Mouse (Mus musculus): ENCODE data around the gene Slc44a1. TPM values are rescaled to one million over a fixed set of nuclear protein-coding genes. Genes with fewer than 3 reads are reported as not detected.

Gene Slc44a1
- polyA plus RNA-seq (2017; shearing (Covaris generic)), result 1 to 10 TPM; 3.9 to 4.0 TPM

DNA sequence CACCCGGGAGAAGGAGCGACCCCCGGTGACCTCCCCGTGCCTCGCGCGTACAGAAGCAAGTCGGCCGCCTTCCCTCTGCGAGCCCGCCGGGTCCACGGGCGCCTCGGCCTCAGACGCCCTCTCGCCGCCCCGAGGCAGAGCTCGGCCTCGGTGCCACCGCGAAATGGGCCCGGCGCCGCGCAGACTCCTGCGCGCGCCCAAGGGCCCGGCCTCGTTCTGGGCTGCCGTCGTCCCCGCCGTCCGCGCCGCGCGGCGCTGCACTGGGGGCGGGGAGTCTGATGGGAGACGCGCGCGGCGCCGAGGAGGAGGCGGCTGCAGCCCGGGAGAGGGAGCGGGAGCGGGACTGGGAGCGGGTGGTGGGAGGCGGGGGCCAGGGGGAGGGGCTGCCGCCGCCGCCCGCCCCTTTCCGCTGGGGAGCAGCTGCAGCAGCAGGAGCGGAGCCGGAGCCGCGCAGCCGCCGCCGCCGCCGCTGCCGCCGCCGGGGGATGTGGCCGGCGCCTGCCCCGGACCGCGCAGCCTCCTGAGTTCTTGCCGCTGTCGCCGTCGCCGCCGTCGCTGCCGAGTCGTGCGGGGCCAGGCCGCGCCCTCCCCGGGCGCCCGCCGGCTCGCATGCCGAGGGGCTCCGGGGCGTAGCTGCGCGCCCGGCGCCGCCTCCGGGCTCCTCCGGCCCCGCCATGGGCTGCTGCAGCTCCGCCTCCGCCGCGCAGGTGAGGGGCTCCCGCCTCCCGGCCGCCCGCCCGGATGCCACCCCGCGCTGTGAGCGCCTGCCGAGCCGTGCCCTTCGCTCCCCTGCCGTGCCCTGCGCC, at the start of gene Slc44a1:
Gene Slc44a1 (plus strand): TSS at position 404 of the 806 bp plus-strand sequence.
- ATAC-seq, result peak; percentile 74

DNA sequence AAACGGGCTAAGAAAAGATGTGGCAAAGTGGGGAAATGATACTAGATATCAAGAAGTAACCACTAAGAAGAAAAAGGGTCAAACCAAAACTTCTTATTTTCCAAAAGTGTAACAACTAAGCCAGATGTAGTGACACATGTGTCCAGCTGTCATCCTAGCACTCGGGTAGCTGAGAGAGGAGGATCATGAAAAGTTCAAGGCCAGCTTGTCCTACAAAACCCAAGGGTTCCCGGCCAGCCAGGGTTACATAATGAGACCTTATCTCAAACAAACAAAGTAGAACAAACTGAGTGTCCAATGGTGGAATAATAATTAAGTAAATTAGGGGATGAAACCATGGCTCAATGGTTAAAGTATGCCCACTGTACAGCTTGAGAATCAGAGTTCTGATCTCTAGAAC, 45.2 kb upstream of the Slc44a1 start:
- ATAC-seq, result no peak

- no peak for ATAC-seq
These were observed 43.5 kb upstream of the Slc44a1 start for GRCm38 (mm10) chr4:53396623-53397192.

DNA sequence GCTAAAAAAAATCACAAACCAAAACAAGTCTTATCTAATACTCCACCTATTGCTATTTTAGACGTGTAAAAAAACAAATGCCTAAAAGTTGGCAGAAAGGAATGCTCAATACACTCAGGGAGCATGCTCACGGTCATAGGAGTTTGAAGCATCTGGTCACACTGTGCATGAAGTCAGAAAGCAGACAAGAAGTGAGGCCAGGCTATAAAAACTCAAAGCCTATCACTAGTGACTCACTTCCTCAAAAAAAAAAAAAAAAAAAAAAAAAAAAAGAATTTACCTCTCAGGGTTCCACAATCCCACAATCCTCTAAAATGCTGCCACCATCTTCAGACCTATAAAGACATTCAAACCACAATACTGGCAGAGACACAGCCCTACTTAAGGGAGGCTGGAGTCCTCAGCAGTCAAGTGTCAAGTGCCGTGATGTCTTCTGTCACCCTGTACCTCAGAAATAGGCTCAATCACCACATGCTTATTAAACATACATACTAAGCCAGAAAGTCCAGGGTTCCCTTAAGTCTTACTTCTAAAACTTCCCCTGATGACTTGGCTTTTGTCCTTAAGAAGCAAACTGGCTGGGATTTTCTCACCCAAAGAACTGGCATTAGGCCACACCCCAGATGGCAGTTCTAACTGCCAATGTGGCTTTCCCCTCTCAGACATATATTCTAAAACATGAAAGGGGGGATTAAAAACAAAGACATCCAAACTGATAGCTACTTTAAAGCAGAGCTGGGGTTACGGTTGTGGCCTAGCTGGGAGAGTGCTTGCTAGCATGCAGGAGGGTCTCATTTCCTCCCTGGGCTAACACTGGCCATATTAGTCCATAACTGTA, 42.7 kb upstream of the Slc44a1 start:
- ATAC-seq, result no peak

- no peak for ATAC-seq
These were observed 41.7 kb upstream of the Slc44a1 start for GRCm38 (mm10) chr4:53398561-53398960.

- ATAC-seq, result no peak
These were observed 40.8 kb upstream of the Slc44a1 start for GRCm38 (mm10) chr4:53399428-53399827.

GRCm38 (mm10) chr4:53403386-53403785, 36.8 kb upstream of the Slc44a1 start:
- ATAC-seq, result no peak

DNA sequence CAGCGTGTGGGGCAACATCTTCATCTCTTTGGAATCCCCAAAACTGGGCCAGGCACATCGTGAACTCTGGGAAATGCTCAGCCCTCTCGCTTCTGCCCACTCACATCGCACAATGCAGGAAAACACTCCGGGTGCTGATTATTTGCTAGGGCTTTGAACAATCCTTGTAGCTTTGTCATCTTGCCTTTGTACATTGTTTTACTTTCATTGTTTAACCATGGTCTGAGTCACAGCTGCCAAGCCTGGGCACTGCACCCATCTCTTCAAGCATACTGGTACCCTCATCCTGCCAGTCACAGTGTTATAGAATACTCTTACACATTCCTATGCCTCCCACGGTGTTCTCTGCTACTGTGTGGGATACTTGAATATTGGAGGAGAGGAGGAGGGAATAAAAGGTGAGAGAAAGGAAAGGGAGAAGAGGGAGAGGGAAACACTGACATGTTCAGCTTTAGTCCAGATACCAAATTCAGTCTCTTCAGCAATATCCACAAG, 35.7 kb upstream of the Slc44a1 start:
- ATAC-seq, result no peak

DNA sequence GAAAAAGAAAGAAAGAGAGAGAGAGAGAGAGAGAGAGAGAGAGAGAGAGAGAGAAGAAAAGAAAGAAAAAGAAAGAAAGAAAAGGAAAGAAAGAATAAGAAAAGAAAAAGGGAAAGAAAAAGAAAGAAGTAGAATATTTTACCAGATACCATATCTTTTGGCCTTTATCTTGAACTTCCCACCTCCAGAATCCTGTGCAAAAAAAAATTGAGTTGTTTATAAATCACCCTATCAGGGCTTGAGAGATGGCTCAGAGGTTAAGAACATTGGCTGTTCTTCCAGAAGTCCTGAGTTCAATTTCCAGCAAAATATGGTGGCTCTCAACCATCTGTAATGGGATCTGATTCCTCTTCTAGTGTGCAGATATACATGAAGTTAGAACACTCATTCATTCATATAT, 33.3 kb upstream of the Slc44a1 start:
- no peak for ATAC-seq

GRCm38 (mm10) chr4:53408821-53409220, 31.4 kb upstream of the Slc44a1 start:
- ATAC-seq, result no peak

GRCm38 (mm10) chr4:53409526-53410085, 30.6 kb upstream of the Slc44a1 start:
- no peak for ATAC-seq

- no peak for ATAC-seq
These were observed 29.5 kb upstream of the Slc44a1 start for GRCm38 (mm10) chr4:53410752-53411151.

- ATAC-seq, result no peak
These were observed 28.0 kb upstream of the Slc44a1 start for GRCm38 (mm10) chr4:53411958-53412870.

GRCm38 (mm10) chr4:53412991-53413390, 27.2 kb upstream of the Slc44a1 start:
- no peak for ATAC-seq

DNA sequence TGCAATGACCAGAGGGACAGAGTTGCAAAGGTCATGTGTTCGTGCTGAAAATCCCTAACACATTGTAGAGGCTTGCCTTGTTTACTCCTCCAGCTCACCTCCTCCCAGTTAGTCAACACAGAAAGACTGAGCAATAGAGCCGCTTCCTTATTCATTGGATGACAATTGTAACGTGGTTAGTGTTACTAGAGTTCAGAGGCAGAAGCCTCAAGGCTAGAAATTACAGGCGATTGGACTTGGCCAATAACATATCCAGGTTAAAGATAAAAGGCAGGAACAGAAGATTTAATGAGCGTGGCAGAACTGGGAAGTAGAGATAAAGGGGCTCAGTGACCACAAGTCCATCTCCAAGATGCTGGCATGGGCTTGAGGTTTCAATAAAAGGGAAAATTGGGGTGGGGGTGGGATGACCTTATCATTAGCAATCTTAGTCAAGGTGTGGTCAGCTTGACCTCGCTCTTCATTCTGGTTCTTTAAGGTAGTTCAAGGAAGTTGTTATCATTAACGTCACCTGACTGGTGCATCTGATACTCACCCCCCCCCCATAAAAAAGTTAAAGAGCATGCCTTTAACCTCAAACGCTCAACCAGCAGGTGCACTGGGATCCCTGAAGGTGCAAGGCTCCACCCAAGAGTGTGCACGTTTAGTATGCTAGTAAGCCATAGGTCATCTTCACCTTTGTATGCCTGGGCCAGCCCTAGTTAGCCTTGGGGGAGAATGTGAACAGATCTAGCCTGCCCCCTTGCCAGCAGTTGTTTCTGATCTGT, 26.0 kb upstream of the Slc44a1 start:
- ATAC-seq, result no peak

DNA sequence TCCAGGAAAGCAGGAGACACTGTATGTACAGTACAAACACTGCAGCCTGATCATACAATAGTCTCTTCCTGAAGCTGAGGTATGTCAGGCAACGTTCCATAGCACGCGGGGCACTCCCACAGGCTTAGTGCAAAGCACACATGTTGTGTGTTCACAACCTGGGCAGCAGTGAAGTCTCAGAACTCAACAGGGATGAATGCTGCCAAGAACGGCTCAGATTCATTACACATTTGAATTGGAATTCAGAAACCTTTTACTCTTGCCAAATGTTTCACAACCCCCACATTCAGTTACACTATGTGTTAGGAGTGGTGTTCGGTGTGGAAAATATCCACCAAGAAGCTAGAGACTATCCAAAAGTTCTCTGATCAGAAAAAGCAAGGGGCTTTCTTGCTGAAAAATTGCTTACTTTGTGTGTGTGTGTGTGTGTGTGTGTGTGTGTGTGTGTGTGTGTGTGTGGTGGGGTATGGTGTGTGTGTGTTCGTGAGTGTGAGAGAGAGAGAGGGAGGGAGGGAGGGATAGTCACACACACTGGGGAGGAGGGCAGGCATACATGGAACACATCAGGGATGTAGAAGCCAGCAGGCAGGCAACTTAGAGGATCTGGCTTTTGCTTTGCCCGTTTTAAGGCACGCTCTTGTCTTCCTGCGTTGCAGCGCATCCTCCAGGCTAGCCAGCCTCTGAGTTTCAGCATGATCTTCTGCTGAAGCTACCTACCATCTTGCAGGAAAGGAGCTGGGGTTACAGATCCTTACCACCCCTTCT, 24.2 kb upstream of the Slc44a1 start:
- no peak for ATAC-seq

DNA sequence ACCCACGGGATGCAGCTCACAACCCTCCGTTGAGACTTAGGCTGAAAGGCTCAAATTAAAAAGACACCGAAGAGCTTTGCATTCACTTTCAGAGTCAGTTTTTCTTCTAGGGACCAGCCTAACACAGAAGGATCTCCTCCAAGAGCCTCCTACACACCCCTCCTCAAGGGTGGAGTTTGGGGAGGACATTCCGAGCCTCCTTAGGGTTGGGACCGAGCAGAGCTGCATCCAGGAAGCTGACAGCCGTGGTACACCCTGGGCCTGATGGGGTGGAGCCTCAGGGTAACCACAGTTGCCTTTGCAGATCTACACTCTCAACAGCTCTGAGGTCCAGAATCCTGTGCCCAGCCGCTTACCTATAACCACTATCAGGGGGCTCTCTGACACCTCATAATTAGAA, 23.3 kb upstream of the Slc44a1 start:
- ATAC-seq, result no peak

- no peak for ATAC-seq
These were observed 17.4 kb upstream of the Slc44a1 start for GRCm38 (mm10) chr4:53422799-53423198.

DNA sequence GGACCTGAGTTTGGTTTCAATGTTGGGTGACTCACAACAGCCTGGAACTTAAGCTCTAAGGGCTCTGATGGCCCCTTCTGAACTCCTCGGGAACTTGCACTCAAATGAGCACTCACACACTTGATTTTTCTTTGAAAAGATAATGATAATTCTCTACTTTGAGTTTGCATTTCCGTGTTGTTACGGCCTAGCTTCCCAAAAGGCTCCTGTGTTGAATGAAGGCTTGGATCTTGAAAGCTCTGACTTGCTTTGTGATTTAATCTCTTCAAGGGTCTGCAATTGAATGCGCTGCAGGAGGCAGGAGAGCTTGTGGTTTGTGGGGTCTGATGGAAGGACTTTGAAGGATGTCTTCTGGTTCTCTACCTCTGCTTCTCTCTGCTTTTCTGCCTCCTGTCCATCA, 13.1 kb upstream of the Slc44a1 start:
- ATAC-seq, result no peak

- no peak for ATAC-seq
These were observed 9.7 kb upstream of the Slc44a1 start for GRCm38 (mm10) chr4:53430522-53430921.

All from activated CD4-positive, CD25-positive, alpha-beta regulatory T cell, adult 4 months (primary cell).